Mouse (Mus musculus): ENCODE measurements around the gene Bean1. TPM values are rescaled to one million over a fixed set of nuclear protein-coding genes. Genes with fewer than 3 reads are reported as not detected.

Bean1 gene
- 0.93 and 1.2 TPM in 2 replicates for polyA plus RNA-seq (2021; fragmentation: Nextera tagmentation)
- long read RNA-seq, experiment 1, partial matches to known transcripts = 0 of 2 reads
- long read RNA-seq, experiment 1, other reads (novel, unspliced or antisense) = 2 of 2 reads
- long read RNA-seq, experiment 2, partial matches to known transcripts = 0 of 8 reads
- long read RNA-seq, experiment 2, other reads (novel, unspliced or antisense) = 3 of 8 reads

DNA sequence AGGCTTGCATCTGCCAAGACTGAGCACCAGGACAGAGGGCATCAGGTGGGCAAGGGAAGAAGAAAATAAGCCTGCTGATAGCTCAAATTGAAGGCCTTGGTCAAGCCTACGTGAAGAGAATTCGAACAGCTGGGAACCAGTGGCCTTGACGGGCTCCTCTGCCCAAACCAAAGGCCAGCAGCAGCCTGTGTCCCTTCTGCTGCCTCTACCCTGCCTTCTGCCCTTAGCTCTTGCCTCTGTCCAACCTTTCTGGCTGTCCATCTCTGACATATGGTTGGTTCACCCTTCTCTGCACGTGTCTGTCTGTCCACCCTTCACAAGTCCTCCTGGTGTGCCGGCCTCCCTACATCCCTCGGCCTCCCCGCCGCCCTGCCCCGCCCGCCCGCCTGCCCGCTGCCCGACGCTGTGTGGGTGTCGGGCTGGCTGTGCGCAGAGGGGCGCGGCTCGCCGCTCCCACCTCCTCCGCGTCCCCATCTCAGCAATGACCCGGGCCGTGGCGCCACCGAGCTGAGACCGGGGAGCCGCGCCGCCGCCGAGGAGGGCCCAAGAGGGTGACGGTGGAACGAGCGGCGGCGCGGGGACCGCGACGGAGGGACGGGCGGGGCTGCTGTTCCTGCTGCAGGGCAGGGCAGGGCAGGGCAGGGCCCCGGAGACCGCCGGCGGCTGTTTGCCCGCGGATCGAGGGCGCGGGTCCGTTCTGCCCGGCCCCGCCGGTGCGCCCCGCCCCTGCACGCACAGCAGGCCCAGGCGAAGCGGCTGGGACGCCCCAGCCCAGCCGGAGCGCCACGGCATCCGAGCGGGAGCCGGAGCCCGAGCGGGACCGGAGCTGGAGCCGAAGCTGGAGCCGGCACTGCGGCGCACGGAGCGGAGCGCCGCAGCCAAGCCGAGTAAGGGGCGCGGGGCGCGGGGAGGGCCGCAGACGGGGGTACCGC is at the start of gene Bean1:
Gene Bean1, plus strand, starts transcription at position 325 of the 932 bp plus-strand sequence.

DNA sequence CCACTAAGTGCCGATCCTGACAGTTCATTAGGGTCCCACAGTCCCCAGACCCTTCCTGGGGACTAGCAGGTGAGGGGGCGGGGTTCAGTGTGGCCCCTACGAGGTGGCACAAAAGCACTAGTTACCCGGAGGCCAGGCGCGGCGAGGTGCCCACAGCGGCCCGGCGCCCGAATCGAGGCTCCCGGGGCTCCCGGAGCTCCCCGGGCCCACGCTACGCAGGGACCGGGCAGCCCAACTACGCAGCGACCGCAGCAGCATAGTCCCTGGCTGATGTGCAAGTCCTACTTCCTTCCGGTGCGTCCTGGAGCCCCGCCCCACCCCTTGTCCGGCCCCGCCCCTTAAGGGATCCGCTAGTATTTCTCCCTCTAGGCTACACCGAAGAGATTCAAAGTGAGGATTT is 78.0 kb downstream of the Bean1 start, which contains the start of gene Tk2:
Gene Tk2, minus strand, starts transcription at position 283 of the 400 bp plus-strand sequence.

DNA sequence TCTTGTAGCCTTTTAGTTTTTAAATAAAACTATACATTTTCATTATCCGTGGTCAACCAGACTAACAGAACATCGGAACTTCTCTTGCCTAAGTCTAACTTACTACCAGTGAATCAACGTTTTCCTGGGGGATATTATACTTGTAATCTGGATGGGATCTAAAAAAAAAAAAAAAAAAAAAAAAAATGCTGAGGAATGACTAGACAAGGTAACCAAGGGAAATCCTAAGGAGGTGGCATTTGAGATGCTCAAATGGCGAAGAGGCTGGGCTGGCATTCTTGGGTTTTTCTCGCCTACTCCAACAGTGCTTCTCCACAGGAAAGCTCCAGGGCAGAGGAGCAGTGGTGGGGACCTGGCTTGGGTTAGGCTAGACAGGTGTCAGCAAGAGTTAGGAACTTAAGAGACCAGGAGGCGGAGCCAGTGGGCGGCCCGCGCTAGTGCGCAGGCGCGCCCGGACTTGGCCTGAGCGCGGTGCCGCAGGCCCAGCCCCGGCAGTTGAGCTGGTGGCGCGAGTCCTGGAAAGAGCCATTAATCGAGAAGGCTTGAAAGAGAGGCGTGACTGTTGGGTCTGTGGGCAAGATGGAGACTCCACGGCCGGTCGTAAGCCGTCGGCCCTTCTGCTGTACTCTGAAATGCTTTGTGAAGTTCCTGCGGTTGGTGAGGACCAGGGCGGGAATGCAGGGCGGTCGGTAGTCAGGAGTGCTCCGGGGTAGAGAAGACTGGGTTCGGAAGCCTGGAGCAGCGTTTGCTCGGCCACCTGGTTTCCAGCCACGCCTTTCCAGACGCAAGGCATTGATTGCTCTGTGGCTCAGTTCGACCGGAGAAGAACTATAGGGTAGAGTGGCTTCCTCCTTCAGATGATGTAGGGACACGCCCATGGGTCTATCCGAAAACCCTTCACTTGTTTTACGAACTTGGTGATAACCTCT is 80.5 kb downstream of the Bean1 start, which contains the start of gene Cklf:
Gene Cklf, plus strand, starts transcription at position 423 of the 929 bp plus-strand sequence.

Other genes with a start within 250 kb of the Bean1 start
- gene Cdh5, start 68.8 kb upstream of the Bean1 start, polyA plus RNA-seq (2021; fragmentation: Nextera tagmentation) = 0.97 and 0.99 TPM in 2 replicates
- 20.5 and 21.0 TPM in 2 replicates for gene Tk2, start 78.1 kb downstream of the Bean1 start, polyA plus RNA-seq (2021; fragmentation: Nextera tagmentation)
- 5.9 and 8.5 TPM in 2 replicates for gene Cklf, start 80.4 kb downstream of the Bean1 start, polyA plus RNA-seq (2021; fragmentation: Nextera tagmentation)
- gene Cmtm2a, start 122.7 kb downstream of the Bean1 start, polyA plus RNA-seq (2021; fragmentation: Nextera tagmentation) = not detected in 2 replicates
- not detected in 2 replicates for gene Gm45711, start 139.6 kb downstream of the Bean1 start, polyA plus RNA-seq (2021; fragmentation: Nextera tagmentation)
- gene Cmtm1, start 139.7 kb downstream of the Bean1 start, polyA plus RNA-seq (2021; fragmentation: Nextera tagmentation) = not detected in 2 replicates
- gene Gm11020, start 151.1 kb downstream of the Bean1 start, polyA plus RNA-seq (2021; fragmentation: Nextera tagmentation) = not detected in 2 replicates
- not detected in 2 replicates for gene Cmtm2b, start 151.8 kb downstream of the Bean1 start, polyA plus RNA-seq (2021; fragmentation: Nextera tagmentation)
- 12.1 and 16.2 TPM in 2 replicates for gene Cmtm3, start 169.0 kb downstream of the Bean1 start, polyA plus RNA-seq (2021; fragmentation: Nextera tagmentation)
- gene Cmtm4, start 225.4 kb downstream of the Bean1 start, polyA plus RNA-seq (2021; fragmentation: Nextera tagmentation) = 8.1 and 8.3 TPM in 2 replicates

Measured in layer of hippocampus, adult 6 months (tissue).